Mouse (Mus musculus) heart, postnatal 25 days (tissue): Measurements from ENCODE around the gene Hes5. TPM values are rescaled to one million over a fixed set of nuclear protein-coding genes. Genes with fewer than 3 reads are reported as not detected.

Source experiments
- DNase-seq: peaks from one replicate; pipeline ENCODE4 v3.0.0; 2022; ENCODE audit warnings: low spot score
- intact Hi-C: fragments of 180-260 bp; cut with DNase I; formaldehyde crosslinking; loops from one replicate; pipeline ENCODE4 v1.15.1; 2025
- total RNA-seq, 2 experiments: library from RNA; stranded (reverse); gene quantifications; 2 replicates each; pipeline ENCODE4 v1.2.3; 2021

Gene Hes5
- total RNA-seq, 2 experiments from 2014 or later: 0.28 TPM; not detected in 1

GRCm38 (mm10) chr4:154940156-154940555 lies 20.6 kb upstream of the Hes5 start:
- intact Hi-C loops: no loop called here
- no peak for DNase-seq

DNA sequence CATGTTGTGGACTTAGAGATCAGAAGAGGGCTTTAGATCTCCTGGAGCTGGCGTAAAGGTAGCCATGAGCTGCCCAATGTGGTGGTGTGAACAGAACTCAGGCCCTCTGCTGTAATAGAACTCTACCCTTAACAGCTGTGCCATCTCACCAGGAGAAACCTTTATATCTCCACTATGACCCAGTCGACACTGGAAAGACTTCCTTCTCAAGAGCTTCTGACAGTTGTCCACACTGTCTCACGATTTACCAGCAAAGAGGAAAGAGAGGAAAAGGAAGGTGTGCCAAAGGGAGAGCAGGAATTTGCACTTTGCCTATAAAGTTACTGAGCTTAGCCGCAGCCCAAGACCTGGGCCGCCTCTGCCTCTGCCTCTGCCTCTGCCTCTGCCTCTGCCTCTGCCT lies 18.9 kb upstream of the Hes5 start:
- intact Hi-C loops: no loop called here
- DNase-seq: no peak

- intact Hi-C loops: no loop called here
- DNase-seq: no peak
These were observed 17.9 kb upstream of the Hes5 start for GRCm38 (mm10) chr4:154942632-154943322.

- intact Hi-C loops: loop anchor here (1.0 to 2.0 kb wide), 4 partner anchors 19 to 123 kb away; no protein-coding TSS in a partner anchor
- no peak for DNase-seq
These were observed 17.2 kb upstream of the Hes5 start for GRCm38 (mm10) chr4:154943323-154944039.

- DNase-seq: peak; percentile 60
- intact Hi-C loops: loop anchor here (1.0 to 2.0 kb wide), 4 partner anchors 19 to 122 kb away; no protein-coding TSS in a partner anchor
These were observed 16.6 kb upstream of the Hes5 start for GRCm38 (mm10) chr4:154944121-154944590.

GRCm38 (mm10) chr4:154946319-154946718 lies 14.4 kb upstream of the Hes5 start:
- DNase-seq: peak; percentile 37
- intact Hi-C loops: no loop called here

DNA sequence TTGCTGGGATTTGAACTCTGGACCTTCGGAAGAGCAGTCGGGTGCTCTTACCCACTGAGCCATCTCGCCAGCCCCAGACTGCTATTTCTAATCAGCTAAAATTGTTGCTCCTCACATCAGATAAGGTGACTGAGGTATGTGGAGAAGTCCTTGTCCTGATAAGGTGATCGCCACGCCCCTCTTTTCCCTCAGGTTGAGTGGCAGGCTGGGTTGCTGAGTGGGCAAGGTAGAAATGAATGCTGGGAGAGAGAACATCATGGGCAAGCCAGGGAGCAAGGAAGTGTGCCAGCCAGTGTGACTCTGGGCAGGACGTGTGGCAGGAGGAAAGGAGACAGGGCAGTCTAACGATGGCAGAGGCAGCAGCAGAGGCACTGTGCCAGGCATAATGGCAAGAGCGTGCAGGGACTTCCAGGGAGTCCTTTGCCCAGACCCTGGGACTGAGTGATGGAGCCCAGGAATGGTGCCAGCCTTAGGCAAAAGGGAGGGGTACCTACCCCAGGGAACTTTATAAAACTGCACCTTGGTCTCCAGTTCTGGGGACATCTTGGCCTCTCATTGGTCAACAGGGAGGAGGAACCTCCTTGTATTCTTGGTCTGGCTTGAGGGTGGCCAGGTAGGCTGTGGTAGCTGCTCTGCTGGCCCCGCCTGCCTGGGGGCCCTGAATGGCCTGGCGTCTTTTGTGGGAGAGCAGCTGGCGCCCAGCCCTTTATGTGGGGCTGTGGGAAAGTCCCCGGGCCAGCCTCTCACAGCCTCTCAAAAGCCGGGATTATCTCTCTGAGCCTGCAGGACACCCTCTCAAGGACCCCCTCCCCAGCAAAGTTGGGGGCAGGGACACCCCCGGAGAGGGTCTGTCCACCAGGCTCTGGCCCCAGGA lies 12.4 kb upstream of the Hes5 start:
- DNase-seq: no peak

GRCm38 (mm10) chr4:154948940-154949588 lies 11.7 kb upstream of the Hes5 start:
- intact Hi-C loops: no loop called here
- no peak for DNase-seq

More for the DNA sequence above, 12.4 kb upstream of the Hes5 start:
- intact Hi-C loops: no loop called here

DNA sequence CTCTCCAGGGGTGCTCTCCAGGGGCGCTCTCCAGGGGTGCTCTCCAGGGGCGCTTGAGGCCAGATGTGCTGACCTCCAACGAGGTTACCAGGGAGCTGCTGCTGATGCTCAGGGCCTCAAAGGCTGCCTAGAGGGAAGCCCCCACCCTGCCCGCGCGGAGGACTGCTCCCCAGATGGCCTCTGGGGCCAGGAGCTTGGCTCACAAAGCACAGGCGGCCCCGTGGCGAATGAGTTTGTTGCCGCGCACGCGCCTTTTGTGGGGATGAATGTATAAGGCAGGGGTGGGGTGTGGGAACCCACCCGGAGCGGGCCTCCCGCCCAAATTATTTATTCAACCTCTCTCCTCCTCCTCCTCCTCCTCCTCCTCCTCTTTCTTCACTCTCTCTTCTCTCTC lies 11.1 kb upstream of the Hes5 start:
- intact Hi-C loops: no loop called here
- no peak for DNase-seq

GRCm38 (mm10) chr4:154952461-154953241 lies 8.1 kb upstream of the Hes5 start:
- no peak for DNase-seq
- intact Hi-C loops: no loop called here

DNA sequence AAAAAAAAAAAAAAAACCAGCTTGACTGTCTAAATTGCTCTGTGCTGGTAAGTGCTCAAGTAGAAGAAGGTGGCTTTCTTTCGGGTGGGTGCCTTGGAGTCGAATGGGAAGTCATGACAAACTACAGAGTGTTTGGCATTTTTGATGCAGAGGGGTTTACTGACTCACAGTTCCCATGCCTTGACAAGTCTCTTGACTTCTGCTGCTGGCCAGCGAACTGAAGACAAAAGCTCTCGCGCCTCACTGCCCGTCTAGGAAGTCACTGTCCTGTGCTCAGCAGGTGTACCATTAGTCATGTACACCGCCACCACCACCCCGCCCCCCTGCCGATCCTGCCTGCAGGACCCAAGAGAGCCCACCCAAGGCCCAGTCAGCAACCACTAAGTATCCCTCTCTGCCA lies 4.1 kb upstream of the Hes5 start:
- intact Hi-C loops: no loop called here
- DNase-seq: no peak

- no peak for DNase-seq
- intact Hi-C loops: no loop called here
These were observed 3.3 kb upstream of the Hes5 start for GRCm38 (mm10) chr4:154957289-154957993.

- intact Hi-C loops: no loop called here
- DNase-seq: no peak
These were observed 2.6 kb upstream of the Hes5 start for GRCm38 (mm10) chr4:154958171-154958570.

- intact Hi-C loops: no loop called here
- no peak for DNase-seq
These were observed 2.1 kb upstream of the Hes5 start for GRCm38 (mm10) chr4:154958621-154959020.

DNA sequence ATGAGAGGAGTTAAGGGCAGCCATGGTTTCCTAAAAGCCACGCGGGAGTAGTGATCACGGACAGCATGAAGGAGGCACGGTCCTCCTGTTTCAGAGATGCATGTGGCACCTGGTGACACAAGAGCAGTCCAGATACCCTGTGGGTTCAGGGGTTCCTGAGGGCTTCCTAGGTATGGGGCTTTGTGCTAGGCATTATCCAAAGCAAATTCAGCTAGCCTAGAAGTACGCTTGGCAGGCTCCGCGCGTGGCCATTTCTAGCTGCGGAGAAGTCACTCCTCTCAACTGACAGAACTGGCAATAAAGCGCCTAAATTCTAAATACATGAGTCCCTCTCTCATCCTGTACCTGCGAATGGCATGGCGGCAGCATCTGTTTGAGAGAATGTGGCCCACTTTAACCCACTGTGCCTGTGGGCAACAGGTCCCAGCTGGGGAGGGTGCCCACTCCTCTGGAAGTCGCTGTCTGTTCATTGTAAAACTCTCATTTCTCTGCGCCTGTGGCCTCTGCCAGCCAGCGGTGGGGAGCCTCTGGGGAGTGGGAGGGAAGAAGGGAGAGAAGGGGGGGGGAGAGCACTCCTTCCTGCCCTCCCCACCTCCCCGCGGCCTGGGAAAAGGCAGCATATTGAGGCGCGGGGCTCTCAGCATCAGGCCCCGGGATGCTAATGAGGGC lies 568 bp upstream of the Hes5 start:
- intact Hi-C loops: no loop called here
- DNase-seq: no peak

DNA sequence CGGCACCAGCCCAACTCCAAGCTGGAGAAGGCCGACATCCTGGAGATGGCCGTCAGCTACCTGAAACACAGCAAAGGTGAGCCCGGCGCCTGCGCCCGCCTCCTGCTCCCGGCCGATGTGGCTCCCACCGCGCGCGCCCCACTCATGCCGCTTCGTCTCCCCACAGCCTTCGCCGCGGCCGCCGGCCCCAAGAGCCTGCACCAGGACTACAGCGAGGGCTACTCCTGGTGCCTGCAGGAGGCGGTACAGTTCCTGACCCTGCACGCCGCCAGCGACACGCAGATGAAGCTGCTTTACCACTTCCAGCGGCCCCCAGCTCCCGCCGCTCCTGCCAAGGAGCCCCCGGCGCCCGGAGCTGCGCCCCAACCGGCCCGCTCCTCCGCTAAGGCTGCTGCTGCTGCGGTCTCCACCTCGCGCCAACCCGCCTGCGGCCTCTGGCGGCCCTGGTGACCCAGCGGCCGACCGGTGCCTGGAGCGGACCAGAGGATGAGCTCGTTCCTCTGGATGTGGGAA lies 559 bp downstream of the Hes5 start:
- intact Hi-C loops: no loop called here
- no peak for DNase-seq

DNA sequence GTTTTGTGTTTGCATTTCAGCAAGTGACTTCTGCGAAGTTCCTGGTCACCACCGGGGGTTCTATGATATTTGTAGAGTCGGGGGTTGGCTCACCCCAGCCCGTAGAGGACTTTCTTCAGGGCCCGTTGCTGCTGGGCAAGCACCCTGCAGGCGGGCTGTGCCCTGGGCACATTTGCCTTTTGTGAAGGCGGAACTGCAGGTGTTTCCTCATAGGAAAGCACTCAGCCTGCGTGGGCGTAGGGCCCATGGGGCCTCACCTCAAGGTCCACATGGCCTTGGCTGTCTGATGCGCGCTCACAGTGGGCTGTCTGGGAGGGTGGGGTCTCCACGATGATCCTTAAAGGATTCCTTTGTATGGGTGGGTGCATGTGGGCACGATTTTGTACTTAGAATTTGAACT lies 1.2 kb downstream of the Hes5 start:
- DNase-seq: no peak
- intact Hi-C loops: loop anchor here (2.0 kb wide), 1 partner anchor 17 kb away; no protein-coding TSS in a partner anchor

- intact Hi-C loops: loop anchor here (2.0 kb wide), 1 partner anchor 18 kb away; no protein-coding TSS in a partner anchor
- DNase-seq: no peak
These were observed 2.0 kb downstream of the Hes5 start for GRCm38 (mm10) chr4:154962683-154963082.
